Mouse (Mus musculus) thymus, postnatal 14 days (tissue): ENCODE measurements around the gene Tmem201.

Experiments
- DNase-seq: peaks from one replicate; pipeline ENCODE4 v3.0.0; 2021

The Tmem201 gene

GRCm38 (mm10) chr4:149714542-149714941, 23.3 kb downstream of the Tmem201 start:
- no peak for DNase-seq

GRCm38 (mm10) chr4:149711955-149712354, 25.9 kb downstream of the Tmem201 start:
- peak; percentile 51 for DNase-seq

- no peak for DNase-seq
Measured at GRCm38 (mm10) chr4:149711485-149711884, 26.4 kb downstream of the Tmem201 start.

- peak; percentile 82 for DNase-seq
Measured at GRCm38 (mm10) chr4:149710510-149710909, 27.3 kb downstream of the Tmem201 start.

DNA sequence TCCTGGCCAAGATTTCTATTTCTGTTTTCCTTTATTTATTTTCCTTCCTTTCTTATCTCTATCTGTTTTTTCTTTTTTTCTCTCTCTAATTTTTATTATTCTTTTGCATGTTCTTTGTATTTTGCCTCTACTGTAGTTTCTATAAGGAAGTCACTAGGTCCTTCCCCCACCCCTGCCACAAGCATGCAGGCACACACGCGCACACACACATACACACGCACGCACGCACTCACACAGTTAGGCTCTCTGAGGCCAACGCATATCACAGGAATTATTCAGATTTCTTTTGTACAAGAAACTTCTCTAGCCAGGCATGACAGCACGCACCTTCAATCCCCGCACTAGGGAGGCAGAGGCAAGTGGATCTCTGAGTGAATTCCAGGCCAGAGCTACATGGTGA, 31.9 kb downstream of the Tmem201 start:
- DNase-seq = peak; percentile 44

DNA sequence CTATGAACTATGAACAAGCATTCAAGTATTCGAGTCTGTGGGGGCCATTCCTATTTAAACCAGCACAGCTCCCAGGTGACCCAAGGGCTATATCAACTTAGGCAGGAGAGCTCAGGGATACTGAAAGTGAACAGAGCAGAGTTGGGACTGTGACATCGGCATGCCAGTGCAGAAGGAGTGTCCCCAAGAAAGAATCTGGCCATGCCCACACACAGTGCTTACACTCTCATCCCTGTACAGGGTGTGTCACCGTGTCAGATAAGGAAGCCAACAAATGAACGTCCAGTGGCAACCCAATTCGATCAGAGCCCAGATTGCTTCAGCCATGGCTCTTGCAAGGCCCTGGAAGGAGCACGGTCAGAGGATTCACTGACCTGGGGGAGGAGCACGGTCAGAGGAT, 32.5 kb downstream of the Tmem201 start:
- DNase-seq = no peak

DNA sequence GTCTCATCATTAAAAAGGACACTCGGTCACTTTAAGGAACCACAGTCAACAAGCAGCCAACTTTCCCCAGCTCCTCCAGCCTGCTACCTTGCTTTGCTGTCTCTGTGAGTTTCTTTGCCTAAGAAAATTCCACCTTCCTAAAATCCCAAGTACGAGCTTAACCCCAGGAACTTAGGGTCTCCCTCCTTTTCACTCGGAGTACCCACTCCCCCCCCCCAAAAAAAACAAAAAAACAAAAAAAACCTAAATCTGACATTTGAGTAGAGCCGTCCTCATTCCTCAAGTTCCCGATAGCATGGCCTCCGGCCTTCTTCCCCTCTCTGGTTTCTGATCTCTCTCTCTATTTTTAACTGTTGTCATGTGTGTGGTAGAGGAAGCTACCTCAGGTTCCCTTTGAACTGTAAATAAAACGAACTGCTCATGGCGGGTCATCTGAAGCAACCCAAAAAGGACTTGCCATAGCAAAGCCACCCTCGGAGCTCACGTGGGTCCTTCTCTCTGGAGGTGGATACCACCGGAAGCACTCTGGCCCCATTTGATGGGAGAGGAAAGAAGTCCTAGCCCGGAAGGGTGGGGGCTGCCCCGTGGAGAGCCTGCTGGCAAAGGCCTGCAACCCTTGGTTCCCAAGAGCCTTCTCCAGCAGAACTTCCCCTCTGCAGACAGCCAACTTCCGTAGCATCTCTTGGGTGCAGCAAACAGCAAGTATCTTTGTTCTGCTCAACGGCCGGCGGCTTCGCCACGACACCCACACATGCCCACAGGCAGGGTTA, 35.4 kb downstream of the Tmem201 start, which contains the start of gene Pik3cd:
TSS of gene Pik3cd (minus strand) at position 362 of the 770 bp plus-strand sequence.
- peak; percentile 60 for DNase-seq

- peak; percentile 85 for DNase-seq
Measured at GRCm38 (mm10) chr4:149701426-149702209, 36.2 kb downstream of the Tmem201 start.

DNA sequence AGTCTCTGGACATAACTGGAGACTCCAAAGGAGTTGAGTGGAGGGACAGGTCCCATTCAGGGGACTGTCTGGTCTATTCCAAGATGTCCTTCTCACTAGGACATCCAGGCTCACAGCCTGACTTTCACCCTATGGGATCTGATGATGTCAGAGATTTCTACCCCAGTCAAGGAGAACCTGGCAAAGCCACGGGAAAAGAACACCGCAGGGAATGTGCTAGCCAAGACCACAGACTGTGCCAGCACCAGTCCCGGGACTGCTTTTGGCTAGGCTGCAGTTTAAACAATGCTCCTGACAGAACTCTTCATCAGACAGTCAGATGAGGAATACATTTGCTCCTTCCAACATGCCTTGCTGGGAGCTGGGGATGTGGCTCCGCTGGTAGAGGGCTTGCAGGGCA, 37.9 kb downstream of the Tmem201 start:
- no peak for DNase-seq

DNA sequence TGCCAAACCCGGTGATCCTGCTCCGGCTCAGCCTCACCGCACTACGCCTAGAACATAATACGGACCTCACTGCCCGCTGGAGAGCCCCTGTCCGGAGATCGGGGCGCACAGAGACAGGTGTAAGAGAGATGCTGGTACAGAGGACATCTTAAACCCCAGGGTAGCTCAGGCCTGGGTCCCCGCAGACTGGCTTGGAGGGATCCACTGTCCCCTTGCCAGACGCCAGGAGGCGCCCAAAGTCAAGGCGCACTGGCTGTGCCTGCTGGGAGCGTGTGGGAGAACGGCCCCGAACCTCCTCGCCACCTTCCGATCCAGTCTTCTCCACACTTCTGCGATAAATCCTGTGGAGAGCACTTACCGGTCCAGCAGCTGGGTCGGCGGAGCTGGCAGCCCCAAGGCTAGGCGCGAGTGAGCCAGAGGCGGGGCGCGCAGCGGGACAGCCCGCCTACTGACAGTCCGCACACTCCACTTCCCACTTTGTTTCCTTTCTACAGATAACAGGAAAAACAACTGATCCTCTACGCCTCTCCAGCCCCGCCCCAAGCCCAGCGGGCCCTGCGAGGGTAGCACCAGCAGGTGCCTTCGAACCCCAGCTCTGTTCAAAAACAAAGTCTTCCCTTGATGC, 39.5 kb downstream of the Tmem201 start:
- peak; percentile 79 for DNase-seq

GRCm38 (mm10) chr4:149697506-149698196, 40.2 kb downstream of the Tmem201 start:
- peak; percentile 76 for DNase-seq

GRCm38 (mm10) chr4:149696189-149696971, 41.5 kb downstream of the Tmem201 start:
- peak; percentile 43 for DNase-seq

DNA sequence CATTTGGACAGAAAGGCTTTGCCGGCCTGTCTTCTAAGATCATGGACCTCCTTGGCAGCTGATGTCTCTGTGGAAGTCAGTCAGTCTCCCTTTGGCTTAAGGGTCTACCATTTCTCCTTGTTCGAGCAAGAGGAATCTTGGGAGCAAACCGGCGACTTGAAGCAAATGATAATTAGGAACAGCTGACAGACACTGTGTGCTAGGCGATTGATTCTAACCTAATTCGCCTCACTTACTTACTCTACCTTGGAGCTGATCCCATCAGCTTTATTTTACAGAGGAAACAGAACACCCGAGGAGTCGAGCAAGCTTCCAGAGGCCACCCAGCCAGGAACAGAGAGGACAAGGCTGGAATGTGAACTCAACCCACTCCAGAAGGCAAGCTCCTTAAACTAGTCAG, 46.5 kb downstream of the Tmem201 start:
- no peak for DNase-seq

DNA sequence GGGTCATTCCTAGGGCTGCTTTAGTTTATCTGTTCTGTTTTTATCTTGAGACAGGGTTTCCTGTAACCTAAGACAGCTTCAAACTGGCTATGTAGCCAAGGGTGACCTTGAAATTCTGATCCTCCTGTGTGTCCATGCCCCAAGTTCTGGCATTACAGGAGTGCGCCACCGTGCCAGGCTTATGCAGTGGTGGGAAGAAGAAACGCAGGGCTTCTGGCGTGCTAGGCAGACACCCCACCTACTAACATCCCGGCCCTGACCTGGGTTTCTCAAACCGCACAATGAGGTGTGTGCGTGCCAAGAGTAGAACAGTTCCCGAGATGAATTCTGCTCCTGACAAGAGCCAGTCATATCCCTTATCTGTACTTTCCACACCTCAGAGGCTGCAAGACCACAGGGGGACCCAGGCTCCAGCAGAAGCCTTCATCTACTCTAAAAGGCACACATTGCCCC, 47.0 kb downstream of the Tmem201 start:
- no peak for DNase-seq

DNA sequence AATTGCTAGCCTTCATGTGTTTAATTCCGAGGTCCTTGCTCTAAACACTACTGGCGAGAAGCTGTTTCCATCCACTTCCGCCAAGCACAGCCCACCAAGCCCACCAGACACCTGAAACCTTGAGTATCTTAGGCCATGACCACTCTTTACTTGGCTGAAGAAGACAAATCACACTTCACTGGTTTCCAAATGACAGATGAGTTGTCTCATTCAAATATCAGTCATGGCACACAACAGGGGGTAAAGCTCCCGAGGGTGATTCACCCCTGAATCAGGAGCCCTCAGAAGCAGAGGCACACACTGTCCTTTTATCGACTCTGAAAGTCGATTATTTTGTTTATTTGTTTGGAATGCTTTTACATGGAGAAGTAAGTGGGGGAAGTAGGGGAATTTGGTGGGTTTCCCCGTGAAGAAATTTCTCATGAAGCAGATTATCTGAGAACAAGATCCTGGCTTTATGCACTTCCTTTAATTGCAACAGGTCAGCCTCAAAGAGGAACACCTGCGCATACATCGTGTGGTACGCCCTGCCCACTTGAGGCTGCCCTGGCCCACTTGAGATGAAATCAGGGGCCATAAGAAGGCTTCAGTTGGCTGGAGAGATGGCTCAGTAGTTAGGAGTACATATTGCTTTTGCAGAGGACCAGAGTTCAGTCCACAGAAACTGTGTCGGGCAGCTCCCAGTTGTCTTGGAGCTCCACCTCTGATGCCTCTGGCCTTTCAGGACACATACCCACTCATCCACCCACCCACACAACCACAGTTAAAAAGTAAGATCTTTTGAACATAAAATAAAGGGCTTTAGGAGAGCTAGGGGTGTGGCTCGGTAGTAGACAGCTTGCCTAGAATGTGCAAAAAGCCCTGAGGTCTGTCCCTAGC, 47.8 kb downstream of the Tmem201 start:
- DNase-seq = no peak

DNA sequence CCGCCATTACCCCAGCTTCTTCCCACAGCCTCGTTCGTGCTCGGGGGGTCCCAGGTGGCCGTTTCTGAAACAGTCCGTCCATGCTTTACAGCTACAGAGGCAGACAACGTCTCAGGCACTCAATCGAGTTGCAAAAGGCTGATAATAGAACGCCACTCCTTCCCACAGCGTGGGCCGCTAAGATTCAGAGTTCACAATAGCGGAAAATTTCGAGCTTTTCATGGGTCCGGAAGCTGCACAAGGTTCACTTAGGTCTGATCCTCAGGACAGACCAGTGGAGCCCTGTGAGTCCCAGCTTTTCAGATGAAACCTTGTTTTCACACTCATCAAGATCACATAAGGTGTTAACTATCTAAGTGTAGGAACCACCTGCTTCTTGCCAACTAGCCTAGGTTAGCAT, 49.0 kb downstream of the Tmem201 start:
- no peak for DNase-seq

DNA sequence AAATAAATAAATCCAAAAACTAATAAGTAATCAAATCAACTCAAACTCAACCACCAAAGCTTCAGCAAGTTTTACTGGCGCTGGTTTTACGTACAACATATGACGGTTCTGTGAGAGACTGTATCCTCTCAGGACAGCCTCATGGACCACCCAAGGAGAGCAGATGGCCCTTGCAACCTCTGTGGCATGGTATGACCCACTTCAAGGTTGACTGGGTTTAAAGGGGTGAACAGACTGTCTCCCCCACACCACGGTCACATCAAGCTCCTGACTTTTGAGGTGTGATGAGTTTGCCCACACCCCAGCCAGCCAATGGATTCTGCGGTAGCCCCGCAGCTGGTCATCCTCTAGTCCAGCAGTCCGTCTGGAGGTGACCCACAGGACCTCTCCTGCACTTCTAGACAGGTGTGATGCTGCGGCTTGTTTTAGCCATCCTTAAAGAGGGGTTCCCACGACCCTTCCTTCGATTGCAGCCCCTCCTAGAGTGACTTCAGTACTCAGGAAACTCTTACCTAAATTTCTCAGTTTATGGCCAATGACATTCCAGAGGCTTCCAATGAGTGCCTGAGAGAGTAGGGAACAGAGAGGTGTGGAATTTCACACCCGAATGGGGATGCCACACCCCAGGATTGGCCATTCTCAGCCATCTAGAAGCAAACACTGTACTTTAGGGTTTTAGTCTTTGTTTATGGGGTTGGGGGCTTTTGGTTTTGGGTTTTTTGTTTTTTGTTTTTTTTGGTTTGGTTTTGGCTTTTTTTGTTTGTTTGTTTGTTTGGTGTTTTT, 52.8 kb downstream of the Tmem201 start:
- DNase-seq = no peak

DNA sequence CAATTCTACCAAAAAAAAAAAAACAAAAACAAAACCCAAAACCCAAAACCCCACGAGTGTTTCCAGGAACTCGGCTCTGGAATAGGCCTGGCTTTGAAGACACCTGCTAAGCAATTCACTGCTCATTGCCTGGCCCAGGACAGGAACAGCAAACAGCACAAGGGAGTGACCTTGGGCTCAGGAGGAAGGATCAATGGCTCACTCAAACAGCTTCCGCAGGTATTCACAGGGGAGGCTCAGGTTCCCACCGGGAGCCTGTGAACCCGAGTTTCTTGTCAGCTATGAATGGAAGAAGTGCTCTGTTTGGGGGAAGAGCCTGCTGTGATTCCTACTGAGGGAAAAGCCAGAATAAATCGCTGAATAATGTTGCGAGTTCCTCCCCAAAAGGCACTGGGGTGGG, 54.0 kb downstream of the Tmem201 start:
- no peak for DNase-seq

DNA sequence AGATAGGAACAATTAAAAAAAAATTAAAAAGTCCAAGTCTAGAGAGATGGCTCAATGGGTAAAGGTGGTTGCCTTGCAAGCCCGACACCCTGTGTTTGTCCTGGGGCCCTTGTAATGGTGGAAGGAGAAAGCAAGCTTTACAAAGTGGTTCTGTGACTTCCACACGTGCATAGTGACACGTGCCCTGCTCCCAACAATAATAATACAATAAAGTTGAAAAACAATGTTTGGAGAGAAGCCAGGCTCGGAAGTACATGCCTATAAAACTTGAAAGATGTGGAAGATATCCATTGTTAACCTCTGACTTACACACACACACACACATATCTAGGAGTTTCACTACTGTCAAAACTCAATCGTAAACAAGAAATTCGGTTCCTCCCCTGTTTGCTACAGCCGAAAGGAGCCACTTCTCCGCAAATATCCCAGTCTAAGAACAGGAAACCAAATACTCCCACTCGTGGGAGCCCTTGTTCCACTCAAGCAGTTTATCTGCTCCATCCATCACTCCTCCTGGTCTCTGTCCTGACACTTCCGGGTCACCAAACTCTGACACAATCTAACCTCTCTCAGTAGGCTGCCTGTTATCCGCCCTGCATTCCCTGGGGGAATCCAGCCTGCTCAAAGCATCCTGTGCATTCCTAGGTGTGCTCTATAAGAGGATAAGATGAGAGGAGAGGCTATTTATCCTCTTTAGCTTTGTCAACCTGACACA, 58.6 kb downstream of the Tmem201 start:
- no peak for DNase-seq

GRCm38 (mm10) chr4:149678006-149678405, 59.8 kb downstream of the Tmem201 start:
- DNase-seq = no peak
